Mouse (Mus musculus) gastrocnemius, postnatal 14 days (tissue): ENCODE data around the gene Chrm5. TPM values are rescaled to one million over a fixed set of nuclear protein-coding genes. Genes with fewer than 3 reads are reported as not detected.
"Not testable (repeated sequence)": the region's sequence is repeated elsewhere in the genome, so short reads cannot be mapped to it uniquely, and the experiment has no call there.

Source experiments
- DNase-seq: peaks from one replicate; pipeline ENCODE4 v3.0.0; 2021; ENCODE audit warnings: mixed read lengths
- intact Hi-C: fragments of 180-260 bp; cut with DNase I; formaldehyde crosslinking; loops from one replicate; pipeline ENCODE4 v1.15.1; 2025; ENCODE audit warnings: low total_unique reads
- total RNA-seq, 2 experiments: library from RNA; stranded (reverse); gene quantifications; 2 replicates each; pipeline ENCODE4 v1.2.3; 2021

Gene Chrm5
- total RNA-seq, 2 experiments from 2014 or later: not detected

GRCm38 (mm10) chr2:112483334-112483651 is 2.7 kb upstream of the Chrm5 start:
- intact Hi-C loops: loop anchor here (5.0 kb wide), 1 partner anchor 106 kb away; the partner anchor contains the start of gene Katnbl1
- DNase-seq: no peak

DNA sequence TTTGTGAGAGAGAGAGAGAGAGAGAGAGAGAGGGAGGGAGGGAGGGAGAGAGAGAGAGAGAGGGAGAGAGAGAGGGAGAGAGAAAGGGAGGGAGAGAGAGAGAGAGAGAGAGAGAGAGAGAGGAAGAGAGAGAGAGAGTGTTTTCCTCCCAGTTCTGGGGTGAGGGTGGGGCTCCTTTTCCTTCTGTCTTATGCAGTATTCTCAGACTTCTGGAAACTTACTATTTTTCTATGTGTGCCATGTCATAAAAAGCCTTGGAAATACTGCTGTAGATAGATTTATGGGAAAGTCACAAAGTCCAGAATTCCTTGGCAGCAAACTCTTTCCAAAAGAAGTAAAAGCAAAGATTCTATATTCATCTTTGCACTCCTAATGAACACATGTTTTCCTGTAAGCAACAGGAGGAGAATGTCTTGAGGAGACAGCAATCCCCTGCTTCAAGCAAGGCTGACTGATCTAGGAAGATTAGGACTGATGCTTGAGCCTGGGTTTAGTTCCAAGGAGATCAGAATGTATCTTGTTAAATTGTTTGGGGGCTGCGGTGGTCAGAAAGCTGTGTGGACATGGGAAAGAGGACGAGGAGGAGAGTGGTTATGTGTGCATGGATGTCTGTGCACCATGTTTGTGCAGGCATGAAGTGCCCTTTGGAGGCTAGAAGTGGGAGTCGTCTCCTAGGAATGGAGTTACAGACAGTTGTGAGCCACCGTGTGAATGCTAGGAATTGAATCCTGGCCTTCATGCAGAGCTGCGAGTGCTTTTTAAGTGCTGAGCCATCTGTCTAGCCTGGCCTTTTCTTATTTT is 2.2 kb upstream of the Chrm5 start:
- intact Hi-C loops: loop anchor here (5.0 kb wide), 1 partner anchor 105 kb away; the partner anchor contains the start of gene Katnbl1
- DNase-seq: no peak

DNA sequence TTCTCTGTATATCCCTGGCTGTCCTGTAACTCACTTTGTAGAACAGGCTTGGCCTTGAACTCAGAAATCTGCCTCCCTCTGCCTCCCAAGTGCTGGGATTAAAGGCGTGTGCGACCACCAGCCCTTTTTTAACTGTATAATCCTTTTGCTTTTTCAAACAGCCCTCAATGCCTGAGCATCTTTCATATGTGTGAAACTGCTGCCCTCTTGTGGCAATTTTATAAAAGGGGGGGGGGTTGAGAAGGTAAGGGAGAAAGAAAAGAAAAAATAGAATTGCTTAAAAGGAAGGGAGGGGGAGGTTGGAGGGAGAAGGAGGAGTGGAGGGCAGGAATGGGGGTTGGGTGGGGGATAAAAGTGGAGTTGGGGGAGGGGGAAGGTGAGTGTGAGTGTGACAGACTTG is 995 bp upstream of the Chrm5 start:
- DNase-seq: no peak
- intact Hi-C loops: loop anchor here (5.0 kb wide), 1 partner anchor 104 kb away; the partner anchor contains the start of gene Katnbl1

DNA sequence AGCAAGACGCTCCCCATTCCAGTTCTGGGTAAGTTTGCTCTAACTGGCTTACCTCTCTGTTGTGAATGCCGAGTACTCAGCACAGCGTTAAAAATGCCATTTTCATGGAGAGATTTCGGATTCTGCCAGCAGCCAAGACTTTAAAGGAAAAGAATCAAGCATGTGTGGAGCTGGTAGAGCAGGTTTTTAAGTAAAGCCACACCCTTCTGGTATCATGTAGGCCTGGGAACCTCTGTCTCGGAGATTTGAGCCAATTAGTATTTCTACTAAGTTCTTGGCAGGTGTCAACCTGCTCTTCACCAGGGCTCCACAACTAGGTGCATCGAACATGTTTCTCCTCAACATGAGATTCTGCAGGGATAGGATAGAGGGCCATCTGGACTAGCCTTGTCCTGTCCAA is 4.0 kb downstream of the Chrm5 start:
- intact Hi-C loops: no loop called here
- no peak for DNase-seq

DNA sequence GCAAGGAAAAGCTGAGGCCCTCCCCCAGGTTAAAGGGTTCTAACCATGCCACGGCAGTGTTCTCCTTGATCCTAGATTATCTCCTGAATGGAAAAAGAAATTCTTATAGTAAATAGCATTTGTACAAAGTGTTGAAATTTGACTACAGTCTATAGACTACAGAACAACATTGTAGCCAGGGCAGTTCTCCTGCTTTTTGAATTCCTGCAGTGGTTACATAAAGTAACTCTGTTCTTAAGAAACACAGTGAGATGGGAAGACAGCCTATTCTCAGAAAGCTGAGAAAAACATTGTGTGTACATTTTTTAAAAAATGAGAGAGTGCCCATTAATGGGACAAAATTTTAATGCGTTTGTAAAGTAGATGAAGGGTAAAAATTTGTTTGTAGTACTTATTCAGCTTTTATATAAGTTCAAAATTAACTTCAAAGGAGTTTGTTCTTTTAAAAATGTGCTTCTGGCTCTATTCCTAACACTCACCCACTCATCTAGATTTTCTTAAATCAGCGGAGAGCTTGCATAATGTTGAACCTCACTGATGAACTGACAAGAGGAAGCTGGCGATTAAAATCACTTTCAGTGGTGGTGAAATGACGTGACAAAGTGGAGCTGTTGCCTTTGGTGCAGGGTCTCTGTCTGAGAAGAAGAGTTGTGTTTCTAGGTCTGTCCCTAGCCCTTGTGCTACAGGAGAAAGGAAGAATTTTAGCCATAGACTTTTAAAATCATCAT is 5.4 kb downstream of the Chrm5 start:
- intact Hi-C loops: no loop called here
- no peak for DNase-seq

DNA sequence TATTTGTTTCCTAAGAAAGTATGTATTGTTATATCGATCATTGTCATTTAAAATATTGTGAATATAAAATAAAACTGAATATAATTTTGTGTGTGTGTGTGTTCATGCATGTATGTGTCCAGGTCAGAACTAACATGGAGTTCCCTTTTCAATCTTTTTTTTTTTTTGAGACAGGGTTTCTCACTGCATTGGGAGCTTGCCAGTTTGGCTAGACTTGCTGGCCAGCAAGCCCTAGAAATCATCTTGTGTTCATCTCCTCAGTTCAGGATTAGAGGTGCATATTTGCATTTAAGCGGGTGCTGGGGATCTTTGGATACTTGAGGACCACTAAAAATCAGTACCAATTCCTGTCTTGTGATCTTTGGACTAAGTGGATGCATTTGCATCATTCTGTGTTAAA is 8.5 kb downstream of the Chrm5 start:
- intact Hi-C loops: no loop called here
- no peak for DNase-seq

GRCm38 (mm10) chr2:112470961-112471381 is 9.6 kb downstream of the Chrm5 start:
- intact Hi-C loops: no loop called here
- no peak for DNase-seq

GRCm38 (mm10) chr2:112469542-112469941 is 11.0 kb downstream of the Chrm5 start:
- no peak for DNase-seq
- intact Hi-C loops: no loop called here

DNA sequence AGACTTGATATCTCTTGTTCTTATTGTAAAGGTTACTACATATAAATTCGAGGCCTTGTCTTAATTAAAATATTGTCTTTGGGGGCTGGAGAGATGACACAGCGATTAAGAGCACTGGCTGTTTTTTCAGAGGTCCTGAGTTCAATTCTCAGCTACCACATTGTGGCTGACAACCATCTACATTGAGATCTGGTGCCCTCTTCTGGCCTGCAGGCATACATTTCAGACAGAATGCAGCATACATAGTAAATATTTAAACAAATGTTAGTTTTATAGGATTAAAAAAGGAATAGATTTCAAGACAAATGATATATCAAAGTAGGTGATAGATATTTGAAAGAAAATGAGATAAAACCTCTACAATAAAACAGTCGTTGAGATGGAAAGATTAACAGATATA is 20.0 kb downstream of the Chrm5 start:
- no peak for DNase-seq
- intact Hi-C loops: no loop called here

GRCm38 (mm10) chr2:112454862-112455564 is 25.6 kb downstream of the Chrm5 start, which contains the start of gene Emc7:
Gene Emc7, plus strand, starts transcription at chr2:112454997.
- intact Hi-C loops: no loop called here
- peak; percentile 99 for DNase-seq

DNA sequence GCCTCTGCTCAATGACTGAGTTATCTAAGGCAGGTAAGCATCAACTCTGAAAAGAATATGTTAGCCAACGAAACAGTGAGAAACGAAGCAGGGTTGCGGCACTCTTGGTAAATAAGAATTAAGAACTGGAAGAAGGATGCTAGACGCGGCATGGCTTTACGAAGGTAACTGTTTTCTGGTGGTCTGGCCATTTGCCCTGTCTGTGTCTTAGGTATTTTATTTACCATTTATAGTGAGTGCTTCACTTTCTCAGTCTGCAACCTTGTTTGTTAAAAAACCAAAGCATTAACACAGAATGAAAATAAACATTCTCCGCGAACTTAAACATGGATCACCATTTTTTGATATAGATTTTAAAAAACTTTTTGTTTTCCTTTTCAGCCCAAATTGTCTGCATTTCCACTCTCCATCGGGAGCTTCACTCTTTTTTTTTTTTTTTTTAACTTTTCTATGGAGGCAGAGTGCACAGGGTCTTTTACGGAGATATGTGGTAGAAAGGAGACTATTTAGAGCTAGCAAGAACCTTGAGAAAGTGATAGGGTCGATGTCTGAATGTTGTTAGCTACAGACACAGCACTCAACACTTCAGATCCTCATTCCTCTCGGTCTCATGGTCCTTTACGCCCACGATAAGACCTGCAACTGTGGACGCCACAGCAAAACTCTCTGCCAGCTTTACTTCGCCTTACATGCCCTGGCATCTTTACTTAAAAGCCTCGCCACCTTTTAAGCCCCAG is 26.3 kb downstream of the Chrm5 start:
- DNase-seq: no peak
- intact Hi-C loops: no loop called here

GRCm38 (mm10) chr2:112452513-112452912 is 28.1 kb downstream of the Chrm5 start:
- DNase-seq, intact Hi-C loops: not testable (repeated sequence)

DNA sequence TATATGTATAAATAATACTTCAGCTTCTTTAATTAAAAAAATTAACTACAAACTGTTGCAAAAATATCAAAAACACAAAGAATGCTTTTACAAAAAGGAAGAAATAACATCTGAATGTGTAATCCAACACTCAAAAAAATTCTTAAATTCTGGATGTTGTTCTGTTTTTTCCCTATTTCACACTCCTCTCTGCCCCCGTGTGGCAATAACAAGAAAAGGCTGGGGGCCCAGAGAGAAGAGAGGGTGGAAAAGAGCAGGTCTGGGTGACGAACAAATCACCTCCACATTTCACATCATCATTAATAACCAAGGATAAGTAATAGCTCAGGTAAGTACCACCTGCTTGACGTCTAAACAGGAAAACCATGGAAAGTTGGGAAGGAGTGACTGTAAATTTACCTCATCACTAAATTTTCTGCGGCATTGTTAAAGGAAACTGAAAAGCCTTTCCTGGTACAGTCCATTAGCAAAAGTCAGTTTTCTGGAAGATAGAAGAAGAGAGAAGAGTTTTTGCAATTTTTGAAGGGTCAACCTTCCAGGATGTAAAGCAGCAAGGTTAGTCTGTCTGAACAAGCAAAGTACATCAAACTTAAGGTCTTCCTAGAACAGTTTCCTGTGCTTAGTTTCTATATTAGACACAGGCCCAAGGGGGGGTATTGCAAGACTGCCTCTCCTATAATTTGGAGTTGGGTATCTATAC is 30.8 kb downstream of the Chrm5 start:
- DNase-seq: peak; percentile 7
- intact Hi-C loops: loop anchor here (1.0 kb wide), 1 partner anchor 68 kb away; no protein-coding TSS in a partner anchor

DNA sequence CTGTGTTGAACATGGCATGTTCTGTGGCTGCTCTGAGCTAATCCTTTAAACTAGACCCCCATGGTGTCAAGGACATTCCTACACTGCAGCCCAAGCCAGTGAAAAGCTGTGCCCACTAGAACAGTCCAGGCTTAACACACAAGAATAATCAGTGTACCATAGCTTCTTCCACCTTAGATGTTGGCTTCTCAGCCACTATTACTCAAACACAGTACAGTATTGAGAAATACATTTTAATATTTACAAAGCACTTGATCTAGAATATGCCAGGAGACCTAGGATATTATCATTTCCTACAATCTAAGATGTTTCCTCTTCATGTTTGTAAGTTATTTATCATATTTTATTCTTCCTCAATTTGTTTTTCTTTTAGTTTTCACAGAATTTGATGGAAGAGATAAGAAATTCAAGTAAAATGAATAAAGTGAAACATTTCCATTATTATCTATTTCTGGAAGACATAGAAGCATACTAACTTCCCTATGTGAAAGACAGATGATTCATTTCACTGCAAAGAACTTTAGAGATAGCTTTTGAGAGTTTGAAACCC is 32.0 kb downstream of the Chrm5 start:
- no peak for DNase-seq
- intact Hi-C loops: loop anchor here (1.0 kb wide), 1 partner anchor 67 kb away; no protein-coding TSS in a partner anchor

DNA sequence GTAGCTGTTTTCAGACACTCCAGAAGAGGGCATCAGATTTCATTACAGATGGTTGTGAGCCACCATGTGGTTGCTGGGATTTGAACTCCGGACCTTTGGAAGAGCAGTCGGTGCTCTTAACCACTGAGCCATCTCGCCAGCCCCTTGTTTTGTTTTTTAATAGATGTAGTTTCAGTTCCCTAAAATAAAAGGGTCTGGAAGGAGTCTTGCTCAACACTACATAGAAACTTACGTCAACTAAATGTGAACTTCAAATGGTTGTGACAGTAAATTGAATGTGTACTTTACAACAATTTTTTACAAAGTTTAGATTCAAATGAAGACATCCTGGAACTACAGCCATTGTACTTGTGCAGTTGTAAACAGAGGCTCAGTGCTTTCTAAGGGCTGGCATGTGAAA is 32.5 kb downstream of the Chrm5 start:
- DNase-seq, intact Hi-C loops: not testable (repeated sequence)

DNA sequence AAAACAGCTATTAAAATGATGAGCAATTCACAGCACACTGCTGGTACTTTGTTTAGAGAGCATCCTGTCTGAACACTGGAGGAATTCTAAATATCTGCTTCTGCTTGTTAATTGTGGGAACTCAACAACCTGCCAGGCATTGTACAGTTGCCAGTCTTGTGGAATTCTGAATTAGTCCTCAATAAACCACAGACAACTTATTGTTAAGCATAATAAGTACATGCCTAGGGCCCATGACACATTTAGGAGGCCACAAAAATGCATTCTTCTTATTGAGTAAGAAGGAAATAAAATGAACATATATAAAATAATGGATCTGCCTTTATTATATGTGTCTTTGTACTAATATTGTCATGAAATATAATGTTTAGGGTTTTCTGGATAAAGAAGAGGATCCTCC is 35.1 kb downstream of the Chrm5 start:
- intact Hi-C loops: no loop called here
- DNase-seq: no peak

- DNase-seq: no peak
- intact Hi-C loops: no loop called here
Observed at GRCm38 (mm10) chr2:112443491-112443890, 37.1 kb downstream of the Chrm5 start.

- intact Hi-C loops: no loop called here
- DNase-seq: no peak
Observed at GRCm38 (mm10) chr2:112437589-112437988, 43.0 kb downstream of the Chrm5 start.

DNA sequence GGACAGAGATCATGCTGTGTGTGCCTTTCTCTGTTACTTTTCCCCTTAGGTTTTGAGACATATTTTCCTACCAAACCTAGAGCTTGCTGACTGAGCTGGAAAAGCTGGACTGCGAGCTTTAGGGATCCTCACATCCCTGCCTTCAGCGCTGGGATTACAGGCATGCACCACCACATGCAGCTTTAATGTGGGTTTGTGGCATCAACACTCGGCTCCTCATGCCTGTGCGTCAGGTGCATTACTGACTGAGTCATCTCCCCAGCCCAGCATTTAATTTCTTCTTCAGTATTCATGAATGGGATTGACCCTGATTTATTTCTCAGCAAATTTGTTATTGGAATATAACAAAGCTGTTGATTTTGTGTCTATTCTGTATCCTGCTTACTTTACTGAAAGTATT is 44.3 kb downstream of the Chrm5 start:
- no peak for DNase-seq
- intact Hi-C loops: no loop called here
